Mouse (Mus musculus) G1E (cell line): ENCODE measurements around the gene Nisch. TPM values are rescaled to one million over a fixed set of nuclear protein-coding genes. Genes with fewer than 3 reads are reported as not detected.
A peak's percentile ranks its signal among the peaks of the same experiment; 100 is the strongest.

ENCODE experiments used
- ATAC-seq: 2 replicates; pipeline ENCODE4 v1.8.0; 2016; ENCODE audit warnings: mild to moderate bottlenecking; ENCODE audit not compliant: insufficient number of reproducible peaks, poor library complexity, low FRiP score, severe bottlenecking; ENCODE audit errors: extremely low read depth
- DNase-seq: peaks from one replicate; pipeline ENCODE4 v3.0.0; 2012; ENCODE audit warnings: low spot score
- H3K27me3 ChIP-seq: 2 replicates; pipeline ENCODE4 v1.6.1; 2012; ENCODE audit warnings: mild to moderate bottlenecking, low read length, inconsistent platforms; ENCODE audit not compliant: insufficient read depth
- H3K36me3 ChIP-seq: replicated peaks from 2 replicates; pipeline ENCODE3; 2012; ENCODE audit warnings: mild to moderate bottlenecking, inconsistent platforms
- H3K4me1 ChIP-seq: 2 replicates; pipeline ENCODE4 v1.6.1; 2012; ENCODE audit warnings: low read depth, low read length, inconsistent platforms, mixed read lengths; ENCODE audit not compliant: insufficient read depth
- H3K4me3 ChIP-seq: 2 replicates; pipeline ENCODE4 v1.5.1; 2012; ENCODE audit warnings: low read depth, mild to moderate bottlenecking, inconsistent platforms, low read length, moderate library complexity, mixed read lengths
- H3K9me3 ChIP-seq: replicated peaks from 2 replicates; pipeline ENCODE4 v1.6.1; 2012; ENCODE audit warnings: inconsistent platforms
- CTCF ChIP-seq: IDR thresholded peaks from 2 replicates; pipeline ENCODE4 v1.5.1; 2012; ENCODE audit warnings: low read depth, low read length, inconsistent platforms, mixed read lengths
- GATA1 ChIP-seq: IDR thresholded peaks from 2 replicates; pipeline ENCODE4 v1.6.1; 2012; ENCODE audit warnings: borderline replicate concordance, low read length, inconsistent platforms, mixed read lengths
- GATA2 ChIP-seq: IDR thresholded peaks from 2 replicates; pipeline ENCODE4 v1.6.1; 2012; ENCODE audit warnings: low read depth, low read length, inconsistent platforms, borderline replicate concordance
- POLR2AphosphoS5 ChIP-seq: IDR thresholded peaks from 2 replicates; pipeline ENCODE4 v1.6.1; 2012; ENCODE audit warnings: low read depth, low read length, inconsistent platforms; ENCODE audit not compliant: insufficient replicate concordance
- TAL1 ChIP-seq: conservative IDR thresholded peaks from 2 replicates; pipeline ENCODE4 v1.6.1; 2012; ENCODE audit warnings: low read depth, low read length, inconsistent platforms, mixed read lengths
- polyA plus RNA-seq: library from polyadenylated mRNA; stranded (reverse); fragments of >175 nt; gene quantifications from 2 replicates; pipeline ENCODE4 v1.2.3, GENCODE M21; 2012
- total RNA-seq, 2 experiments: library from RNA; stranded (forward) in 1 of 2; stranded (reverse) in 1 of 2; fragments of 200-1000 nt in 1 of 2; fragments of >200 nt in 1 of 2; fragmentation: Nextera tagmentation in 1 of 2; gene quantifications; 2 replicates each; pipeline ENCODE4 v1.2.3; 2014 to 2017

Nisch gene
- total and polyA plus RNA-seq, 3 experiments, result 83.8 to 312 (median 201) TPM

DNA sequence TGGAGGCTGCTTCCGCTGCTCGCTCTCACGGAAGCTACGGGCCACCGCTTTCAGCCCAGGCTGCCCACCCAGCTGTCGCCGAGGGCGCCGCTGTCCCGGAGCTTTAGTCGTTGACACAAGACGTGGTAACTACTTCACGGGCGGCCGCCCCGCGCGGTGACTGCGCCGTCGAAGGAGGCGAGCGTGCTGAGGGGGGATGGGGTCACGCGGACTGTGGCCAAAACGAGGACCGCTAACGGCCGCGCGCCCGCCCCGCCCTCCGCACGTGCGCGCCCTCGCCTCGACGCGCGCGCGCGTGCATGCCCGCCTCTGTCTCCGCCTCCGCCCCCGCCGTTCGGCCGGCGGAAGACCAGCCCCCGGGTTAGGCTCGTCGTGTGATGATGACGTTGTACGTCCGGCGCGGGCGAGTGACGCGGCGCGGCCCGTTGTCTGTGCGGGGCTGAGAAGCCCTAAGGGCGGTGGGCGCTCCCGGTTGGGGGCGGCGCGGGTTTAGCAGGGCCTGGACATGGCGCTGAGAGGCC lies 34.4 kb upstream of the Nisch start, which contains the start of the genes Phf7 and Bap1:
Gene Phf7 (minus strand): TSS at position 234 of the 521 bp plus-strand sequence.
Gene Bap1 (plus strand): TSS at position 367 of the 521 bp plus-strand sequence.
- no peak for TF ChIP-seq POLR2AphosphoS5
- TF ChIP-seq GATA2, result no peak
- TF ChIP-seq TAL1, result no peak
- peaks cover 44% of the 10 kb centered on the region for H3K4me1 ChIP-seq
- peaks cover 48% of the 10 kb centered on the region for H3K36me3 ChIP-seq
- ATAC-seq (peak; percentile 74), DNase-seq (peak; percentile 99)
- no peaks in the 10 kb centered on the region for H3K27me3 ChIP-seq
- H3K4me3 ChIP-seq, result peak within 1 kb of the TSS; percentile 99
- no peaks in the 10 kb centered on the region for H3K9me3 ChIP-seq

DNA sequence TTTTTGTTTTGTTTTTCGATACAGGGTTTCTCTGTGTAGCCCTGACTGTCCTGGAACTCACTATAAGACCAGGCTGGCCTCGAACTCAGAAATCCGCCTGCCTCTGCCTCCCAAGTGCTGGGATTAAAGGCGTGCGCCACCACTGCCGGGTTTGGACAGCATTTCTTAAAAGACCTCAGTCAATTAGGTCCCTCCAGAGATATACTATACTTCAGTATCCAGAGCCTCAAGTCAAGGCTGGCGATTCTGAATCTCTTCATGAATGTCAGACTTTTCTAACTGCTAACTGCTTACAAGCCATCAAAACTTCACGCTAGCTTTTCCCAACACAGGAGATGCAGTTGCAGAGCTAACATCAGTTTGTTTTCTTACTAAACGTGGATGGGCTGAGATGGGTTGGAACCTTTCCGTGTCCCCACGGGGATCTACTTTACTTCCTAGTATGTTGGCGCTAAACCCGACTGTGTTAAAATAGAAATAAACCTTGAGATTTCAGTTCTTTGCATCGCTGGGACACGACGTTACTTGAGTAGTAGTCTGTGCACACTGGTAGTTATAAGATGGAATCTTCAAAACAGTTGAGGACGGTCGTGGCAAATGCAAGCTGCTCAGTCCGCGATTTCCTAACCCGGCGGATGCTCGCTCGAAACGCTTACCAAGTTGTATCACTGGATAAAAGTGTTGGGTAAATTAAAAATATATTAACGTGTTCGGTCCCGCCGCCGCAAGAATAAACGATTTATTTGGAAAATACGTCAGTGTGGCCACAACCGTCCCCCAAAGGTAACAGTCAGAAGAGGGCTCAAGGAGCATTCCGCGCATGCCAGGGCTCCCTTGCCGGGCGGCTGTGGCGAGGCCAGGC lies 33.7 kb upstream of the Nisch start:
- Histone ChIP-seq H3K4me1 (peaks cover 44% of the 10 kb centered on the region), H3K27me3 (no peaks in the 10 kb centered on the region), H3K9me3 (no peaks in the 10 kb centered on the region), H3K36me3 (peaks cover 43% of the 10 kb centered on the region), H3K4me3 (peak overlapping the region; percentile 99)
- no peak for ATAC-seq
- no peak for TF ChIP-seq TAL1
- TF ChIP-seq GATA1, result no peak
- no peak for TF ChIP-seq POLR2AphosphoS5
- no peak for TF ChIP-seq GATA2
- no peak for TF ChIP-seq CTCF
- no peak for DNase-seq

DNA sequence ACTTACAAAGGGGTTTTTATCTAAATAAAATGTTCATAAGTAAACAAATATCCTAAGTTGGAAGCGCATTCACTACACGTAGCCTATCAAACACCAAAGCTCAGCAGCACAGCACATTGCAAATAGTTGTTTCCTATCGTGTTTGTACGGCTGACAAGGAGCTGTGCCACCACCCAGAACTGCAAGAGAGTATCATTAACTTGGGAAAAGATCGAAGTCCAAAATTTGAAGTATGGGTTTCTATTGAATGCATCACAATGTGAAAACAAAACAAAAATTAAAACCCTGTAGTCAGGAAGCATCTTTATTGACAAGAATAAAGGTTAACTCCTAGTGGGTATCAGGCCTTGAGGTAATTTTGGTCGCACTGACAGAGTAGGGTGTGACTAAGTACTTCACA lies 31.6 kb upstream of the Nisch start:
- H3K36me3 ChIP-seq, result peaks cover 22% of the 10 kb centered on the region
- no peaks in the 10 kb centered on the region for H3K9me3 ChIP-seq
- no peaks in the 10 kb centered on the region for H3K27me3 ChIP-seq
- ATAC-seq, result no peak
- no peak for DNase-seq
- no peak overlapping the region for H3K4me3 ChIP-seq
- no peak for TF ChIP-seq CTCF
- TF ChIP-seq POLR2AphosphoS5, result no peak
- TF ChIP-seq GATA1, result no peak
- H3K4me1 ChIP-seq, result peaks cover 32% of the 10 kb centered on the region

DNA sequence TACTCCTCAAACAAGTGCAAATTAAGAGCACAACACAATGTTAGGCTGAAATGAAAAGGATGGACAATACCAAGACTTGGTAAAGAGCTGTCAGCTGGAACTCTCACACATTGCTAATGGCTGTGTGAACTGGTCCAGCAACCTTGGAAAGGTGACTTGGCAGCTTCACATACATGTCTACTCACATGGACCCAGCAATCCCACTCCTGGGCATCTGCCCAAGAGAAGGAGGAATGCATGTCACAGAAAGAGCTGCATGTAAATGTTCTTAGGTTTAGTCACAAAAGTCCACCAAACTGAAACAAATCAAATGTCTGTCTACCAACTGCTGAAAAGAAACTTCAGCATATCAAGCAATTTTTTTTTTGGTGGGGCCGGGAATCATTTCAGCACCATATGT lies 29.2 kb upstream of the Nisch start:
- Histone ChIP-seq H3K4me3 (no peak overlapping the region), H3K9me3 (no peaks in the 10 kb centered on the region), H3K27me3 (no peaks in the 10 kb centered on the region), H3K4me1 (peaks cover 18% of the 10 kb centered on the region), H3K36me3 (peaks cover 8% of the 10 kb centered on the region)
- ATAC-seq (no peak), DNase-seq (no peak)
- TF ChIP-seq POLR2AphosphoS5 (no peak), GATA1 (no peak), TAL1 (no peak), CTCF (no peak), GATA2 (no peak)

DNA sequence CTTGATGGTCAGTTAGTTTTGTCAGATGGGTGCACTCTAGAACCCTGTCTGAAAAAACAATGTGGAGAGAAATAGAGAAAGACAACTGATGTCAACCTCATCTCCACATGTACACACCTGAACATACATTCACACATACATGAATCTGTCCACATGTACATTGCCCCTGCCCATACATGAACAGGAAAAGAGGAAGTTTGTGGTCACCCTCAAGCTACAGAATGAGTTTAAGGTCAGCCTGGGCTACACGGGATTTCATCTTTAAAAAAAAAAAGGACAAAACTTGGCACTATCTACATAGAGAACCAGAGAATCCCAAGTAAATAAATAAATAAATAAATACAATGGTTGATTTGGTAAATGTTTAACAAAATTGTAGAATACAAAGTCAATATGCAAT lies 28.0 kb upstream of the Nisch start:
- Histone ChIP-seq H3K27me3 (peaks cover 3% of the 10 kb centered on the region; the same call in 1 of the 2 replicates), H3K9me3 (no peaks in the 10 kb centered on the region), H3K4me1 (peaks cover 7% of the 10 kb centered on the region), H3K36me3 (peaks cover 8% of the 10 kb centered on the region), H3K4me3 (no peak overlapping the region)
- no peak for TF ChIP-seq GATA1
- TF ChIP-seq GATA2, result no peak
- TF ChIP-seq POLR2AphosphoS5, result no peak
- TF ChIP-seq CTCF, result no peak
- no peak for TF ChIP-seq TAL1
- ATAC-seq (no peak), DNase-seq (no peak)

DNA sequence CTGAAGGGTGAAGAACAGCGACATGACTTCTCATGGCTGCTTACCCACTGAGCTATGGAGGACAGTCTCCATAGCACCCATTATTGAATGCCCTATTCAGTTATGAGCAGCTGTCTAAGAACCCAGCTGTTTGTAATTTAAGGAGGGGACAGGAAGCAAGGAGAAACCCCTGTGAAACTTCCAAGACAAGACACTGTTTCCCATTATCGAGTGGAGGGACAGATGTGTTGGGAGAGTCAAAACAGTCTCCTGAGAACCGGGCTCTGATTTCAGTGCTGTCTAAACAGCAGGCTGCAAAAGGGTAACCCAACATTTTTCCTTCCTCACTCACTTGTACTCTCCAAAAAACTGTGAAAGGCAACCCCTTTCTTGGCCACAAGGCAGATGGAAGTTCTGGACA lies 23.8 kb upstream of the Nisch start:
- H3K9me3 ChIP-seq, result no peaks in the 10 kb centered on the region
- TF ChIP-seq CTCF (no peak), TAL1 (no peak)
- peaks cover 8% of the 10 kb centered on the region; the same call in 1 of the 2 replicates for H3K27me3 ChIP-seq
- H3K4me3 ChIP-seq, result no peak overlapping the region
- DNase-seq, result no peak
- ATAC-seq, result no peak
- H3K36me3 ChIP-seq, result peaks cover 8% of the 10 kb centered on the region
- H3K4me1 ChIP-seq, result no peaks in the 10 kb centered on the region
